Mouse (Mus musculus) heart, embryonic 15.5 days (tissue): ENCODE measurements around the gene Metrnl. TPM values are rescaled to one million over a fixed set of nuclear protein-coding genes. Genes with fewer than 3 reads are reported as not detected.
A peak's percentile ranks its signal among the peaks of the same experiment; 100 is the strongest.
"Not testable (repeated sequence)": the region's sequence is repeated elsewhere in the genome, so short reads cannot be mapped to it uniquely, and the experiment has no call there.

Experiments
- ATAC-seq: fragments of 200-750 bp; cut with Nextera tagmentation; replicated peaks from 2 replicates; pipeline ENCODE4 v1.8.0; 2017; ENCODE audit warnings: low read depth, moderate TSS enrichment; ENCODE audit not compliant: insufficient number of reproducible peaks, insufficient read depth, low FRiP score
- H3K27ac ChIP-seq: fragments of 300-500 bp; sonication (generic); 2 replicates; pipeline ENCODE4 v1.5.1; 2015; ENCODE audit warnings: mild to moderate bottlenecking, inconsistent platforms
- H3K27me3 ChIP-seq: fragments of 300-500 bp; sonication (generic); 2 replicates; pipeline ENCODE4 v1.6.1; 2015; ENCODE audit warnings: inconsistent platforms
- H3K36me3 ChIP-seq: fragments of 300-500 bp; sonication (generic); 2 replicates; pipeline ENCODE4 v1.6.1; 2015; ENCODE audit warnings: mild to moderate bottlenecking, inconsistent platforms
- H3K4me1 ChIP-seq: fragments of 300-500 bp; sonication (generic); replicated peaks from 2 replicates; pipeline ENCODE4 v1.6.1; 2015; ENCODE audit warnings: inconsistent platforms
- H3K4me2 ChIP-seq: fragments of 300-500 bp; sonication (generic); 2 replicates; pipeline ENCODE4 v1.6.1; 2015; ENCODE audit warnings: inconsistent platforms, mild to moderate bottlenecking, moderate library complexity
- H3K4me3 ChIP-seq: fragments of 300-500 bp; sonication (generic); 2 replicates; pipeline ENCODE4 v1.5.1; 2015; ENCODE audit warnings: mild to moderate bottlenecking, inconsistent platforms
- H3K9ac ChIP-seq: fragments of 300-500 bp; sonication (generic); 2 replicates; pipeline ENCODE4 v1.6.1; 2015; ENCODE audit warnings: mild to moderate bottlenecking, inconsistent platforms
- H3K9me3 ChIP-seq: fragments of 300-500 bp; sonication (generic); replicated peaks from 2 replicates; pipeline ENCODE4 v1.6.1; 2016; ENCODE audit warnings: inconsistent platforms
- WGBS: fragments of 180-500 bp; shearing (Covaris S2); methylation state at CpG from one replicate; pipeline ENCODE4 v1.1.7; 2015; ENCODE audit warnings: mixed read lengths; 5-methylcytosine and 5-hydroxymethylcytosine counted together
- polyA plus RNA-seq: library from polyadenylated mRNA; unstranded; fragments of >200 nt; fragmentation: Nextera tagmentation; extraction: Ambion mirVana; gene quantifications from 2 replicates; pipeline ENCODE4 v1.2.1, GENCODE M21; 2015

Metrnl gene
- 19.5 and 25.5 TPM in 2 replicates for polyA plus RNA-seq

DNA sequence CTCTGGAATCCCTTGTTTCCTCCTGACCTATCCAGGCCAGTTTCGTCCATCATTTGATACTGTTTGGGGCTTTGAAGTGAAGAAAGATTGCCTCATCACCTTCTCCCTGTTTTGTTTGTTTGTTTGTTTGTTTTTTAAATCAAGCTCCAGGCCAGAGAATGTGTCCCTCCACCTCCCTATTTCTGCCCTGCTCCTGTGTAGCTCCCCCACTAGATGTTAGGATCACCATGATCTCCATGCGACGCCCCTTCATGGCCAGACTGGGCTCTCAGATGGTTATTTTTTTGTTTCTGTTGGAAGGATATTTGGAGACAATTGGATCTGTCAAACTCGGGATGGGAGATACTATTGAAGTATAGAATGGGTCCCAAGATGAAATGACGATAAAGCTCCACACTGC lies at the start of gene Metrnl:
Gene Metrnl (plus strand): TSS at position 301 of the 400 bp plus-strand sequence.
- peak within 1 kb of the TSS; percentile 95 for H3K4me2 ChIP-seq
- H3K27me3 ChIP-seq: peaks cover 3% of the 10 kb centered on the region; the same call in 1 of the 2 replicates
- peaks cover 19% of the 10 kb centered on the region for H3K4me1 ChIP-seq
- H3K4me3 ChIP-seq: peak within 1 kb of the TSS; percentile 90
- no peaks in the 10 kb centered on the region for H3K36me3 ChIP-seq
- H3K9me3 ChIP-seq: no peaks in the 10 kb centered on the region
- ATAC-seq: no peak
- H3K27ac ChIP-seq: peak within 1 kb of the TSS; percentile 86
- H3K9ac ChIP-seq: peak within 1 kb of the TSS; percentile 79
- WGBS: 87% methylated on average over 5 of the region's 5 CpGs

- 93% methylated on average over 9 of the region's 9 CpGs for WGBS
- Histone ChIP-seq H3K36me3 (no peaks in the 10 kb centered on the region; the same call in 1 of the 2 replicates), H3K27me3 (no peaks in the 10 kb centered on the region), H3K9ac (no peak overlapping the region), H3K4me3 (no peak overlapping the region), H3K9me3 (no peaks in the 10 kb centered on the region), H3K4me1 (0 out of 2 replicates have a peak, but pooled peaks cover 2% of the 10 kb centered on the region), H3K27ac (no peak overlapping the region), H3K4me2 (no peak overlapping the region)
- no peak for ATAC-seq
Observed at GRCm38 (mm10) chr11:121651556-121651955, 49.8 kb upstream of the Metrnl start.

DNA sequence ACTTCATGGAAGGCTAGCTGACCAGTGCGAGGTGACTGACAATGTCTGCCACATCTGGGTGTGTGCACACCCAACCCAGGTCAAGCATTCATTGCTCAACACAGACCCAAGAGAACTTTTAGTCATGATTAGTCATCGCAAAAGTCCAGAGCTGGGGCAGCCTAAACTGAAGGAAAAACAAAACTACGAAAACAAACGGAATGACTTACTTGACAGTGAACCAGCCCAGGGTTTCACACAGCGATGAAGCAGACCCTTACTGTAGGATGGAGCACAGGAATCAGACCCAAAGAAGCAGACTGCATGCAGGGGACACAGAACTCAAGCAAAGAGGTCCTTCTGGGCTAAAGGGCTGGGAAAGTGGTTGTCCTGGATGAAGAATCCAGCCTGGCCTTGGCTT lies 49.4 kb upstream of the Metrnl start:
- Histone ChIP-seq H3K4me3 (no peak overlapping the region), H3K4me1 (0 out of 2 replicates have a peak, but pooled peaks cover 2% of the 10 kb centered on the region), H3K27me3 (no peaks in the 10 kb centered on the region), H3K9ac (no peak overlapping the region), H3K27ac (no peak overlapping the region), H3K9me3 (no peaks in the 10 kb centered on the region), H3K36me3 (no peaks in the 10 kb centered on the region; the same call in 1 of the 2 replicates), H3K4me2 (no peak overlapping the region)
- no peak for ATAC-seq
- 92% methylated on average over 5 of the region's 5 CpGs for WGBS

DNA sequence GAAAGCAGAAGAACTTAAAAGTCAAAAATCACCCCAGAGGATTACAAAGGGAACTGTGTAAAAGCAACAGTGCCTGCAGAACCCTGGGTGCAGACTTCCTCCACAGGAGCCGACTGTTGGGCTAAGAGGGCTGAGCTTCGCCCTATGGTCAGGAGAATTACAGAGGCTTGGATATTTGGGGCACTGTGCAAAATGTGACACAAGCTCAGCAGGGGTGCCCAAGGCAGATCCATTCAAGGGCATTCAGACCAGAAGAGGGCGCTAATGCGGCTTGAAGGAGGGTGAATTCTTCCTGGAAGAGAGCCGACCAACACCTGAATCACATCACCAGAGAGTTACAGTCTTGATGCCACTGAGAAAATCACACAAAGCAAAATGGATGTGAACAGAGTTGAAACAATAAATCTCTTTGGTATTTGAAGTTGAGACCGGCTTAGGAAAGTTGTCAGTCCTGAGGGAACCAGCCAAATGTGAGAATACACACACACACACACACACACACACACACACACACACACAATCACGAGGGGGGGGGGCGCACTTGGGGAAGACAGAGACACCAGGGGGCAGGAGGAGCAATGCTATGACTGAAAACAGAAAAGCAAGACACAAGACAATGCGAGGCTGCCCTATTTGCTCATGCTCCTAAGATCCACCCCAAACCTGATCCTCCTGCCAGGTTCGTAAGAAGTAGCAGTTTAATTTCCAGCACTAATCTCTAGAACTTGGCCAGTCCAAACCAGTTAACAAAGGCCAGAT lies 48.6 kb upstream of the Metrnl start:
- H3K4me3 ChIP-seq: no peak overlapping the region

GRCm38 (mm10) chr11:121653631-121654030 lies 47.7 kb upstream of the Metrnl start:
- H3K4me1 ChIP-seq: no peaks in the 10 kb centered on the region
- no peaks in the 10 kb centered on the region for H3K9me3 ChIP-seq
- H3K27ac ChIP-seq: no peak overlapping the region
- H3K4me2 ChIP-seq: no peak overlapping the region
- H3K9ac ChIP-seq: no peak overlapping the region
- no peak for ATAC-seq
- no peaks in the 10 kb centered on the region for H3K27me3 ChIP-seq
- H3K4me3 ChIP-seq: no peak overlapping the region
- H3K36me3 ChIP-seq: no peaks in the 10 kb centered on the region; the same call in 1 of the 2 replicates
- WGBS: 86% methylated on average over 4 of the region's 4 CpGs

More for the DNA sequence above, 48.6 kb upstream of the Metrnl start:
- Histone ChIP-seq H3K27me3 (no peaks in the 10 kb centered on the region), H3K9me3 (no peaks in the 10 kb centered on the region), H3K36me3 (no peaks in the 10 kb centered on the region; the same call in 1 of the 2 replicates), H3K4me1 (no peaks in the 10 kb centered on the region), H3K27ac (no peak overlapping the region), H3K9ac (no peak overlapping the region), H3K4me2 (no peak overlapping the region)
- ATAC-seq: no peak
- 56% methylated on average over 10 of the region's 10 CpGs for WGBS

DNA sequence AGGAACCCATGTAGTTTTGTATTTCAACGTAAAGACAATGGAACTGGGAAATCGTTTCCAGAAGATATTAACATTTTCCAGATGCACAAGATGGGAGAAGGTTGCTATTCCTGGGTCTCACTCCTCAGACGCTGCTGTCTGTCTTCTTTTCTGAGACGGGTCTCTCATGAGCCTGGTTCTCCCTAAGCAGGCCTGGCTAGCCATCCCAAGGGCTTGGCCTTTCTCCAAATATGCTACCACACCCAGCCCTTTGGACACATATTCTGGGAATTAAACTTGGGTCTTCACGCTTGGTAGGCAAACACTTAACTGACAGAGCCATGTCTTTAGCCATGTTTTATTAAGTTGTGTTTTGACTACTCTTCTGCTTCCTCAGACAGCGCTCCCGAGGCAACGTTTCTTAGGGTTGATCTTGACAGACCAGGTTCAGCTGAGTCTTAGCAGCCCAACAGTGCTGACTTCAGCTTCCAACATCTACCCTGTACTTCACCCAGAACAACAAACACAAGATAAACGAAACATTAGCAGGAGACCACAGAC lies 46.9 kb upstream of the Metrnl start:
- no peak overlapping the region for H3K4me3 ChIP-seq
- no peak overlapping the region for H3K9ac ChIP-seq
- ATAC-seq: no peak
- no peaks in the 10 kb centered on the region for H3K36me3 ChIP-seq
- no peak overlapping the region for H3K27ac ChIP-seq
- H3K4me2 ChIP-seq: no peak overlapping the region
- WGBS: 66% methylated on average over 9 of the region's 9 CpGs
- no peaks in the 10 kb centered on the region for H3K4me1 ChIP-seq
- no peaks in the 10 kb centered on the region for H3K9me3 ChIP-seq
- H3K27me3 ChIP-seq: no peaks in the 10 kb centered on the region

- Histone ChIP-seq H3K27ac (no peak overlapping the region), H3K36me3 (no peaks in the 10 kb centered on the region), H3K4me3 (no peak overlapping the region), H3K9me3 (no peaks in the 10 kb centered on the region), H3K4me2 (no peak overlapping the region), H3K4me1 (no peaks in the 10 kb centered on the region), H3K9ac (no peak overlapping the region), H3K27me3 (no peaks in the 10 kb centered on the region)
- WGBS: 59% methylated on average over 6 of the region's 6 CpGs
- no peak for ATAC-seq
Observed at GRCm38 (mm10) chr11:121655166-121655806, 46.1 kb upstream of the Metrnl start.

DNA sequence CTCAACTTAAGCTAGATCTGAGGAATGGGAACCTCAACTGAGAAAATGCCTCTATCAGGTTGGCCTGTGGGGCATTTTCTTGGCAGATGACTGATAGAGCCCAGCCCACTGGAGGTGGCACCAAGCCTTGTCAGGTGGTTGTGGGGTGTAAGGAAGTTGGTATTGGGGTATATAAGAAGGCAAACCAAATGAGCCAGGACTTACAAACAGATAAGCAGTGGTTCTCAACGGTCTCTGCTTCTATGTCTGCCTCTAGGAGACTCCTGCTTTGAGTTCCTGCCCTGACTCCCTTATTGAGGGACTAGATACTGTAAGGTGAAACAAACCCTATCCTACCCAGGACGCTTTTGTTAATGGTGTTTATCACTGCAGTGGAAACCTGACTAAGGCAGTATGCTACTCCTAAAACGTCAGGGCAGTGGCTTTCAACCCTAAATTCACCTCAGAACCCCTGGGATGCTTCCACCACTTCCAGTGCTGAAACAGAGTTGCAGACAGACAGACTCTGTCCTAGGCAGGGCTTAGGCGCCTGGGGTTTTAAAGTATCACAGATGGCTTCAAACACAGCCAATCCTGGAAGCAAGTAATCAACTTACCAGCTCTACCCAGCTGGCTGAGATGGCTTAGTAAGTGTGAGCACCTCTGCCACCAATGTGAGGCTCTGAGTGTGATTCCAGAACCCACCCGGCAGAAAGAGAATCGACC lies 45.4 kb upstream of the Metrnl start:
- Histone ChIP-seq H3K9ac (no peak overlapping the region), H3K36me3 (no peaks in the 10 kb centered on the region), H3K4me3 (no peak overlapping the region), H3K27ac (no peak overlapping the region), H3K9me3 (no peaks in the 10 kb centered on the region), H3K27me3 (no peaks in the 10 kb centered on the region), H3K4me2 (no peak overlapping the region), H3K4me1 (no peaks in the 10 kb centered on the region)
- WGBS: 75% methylated on average over 6 of the region's 6 CpGs
- ATAC-seq: no peak

DNA sequence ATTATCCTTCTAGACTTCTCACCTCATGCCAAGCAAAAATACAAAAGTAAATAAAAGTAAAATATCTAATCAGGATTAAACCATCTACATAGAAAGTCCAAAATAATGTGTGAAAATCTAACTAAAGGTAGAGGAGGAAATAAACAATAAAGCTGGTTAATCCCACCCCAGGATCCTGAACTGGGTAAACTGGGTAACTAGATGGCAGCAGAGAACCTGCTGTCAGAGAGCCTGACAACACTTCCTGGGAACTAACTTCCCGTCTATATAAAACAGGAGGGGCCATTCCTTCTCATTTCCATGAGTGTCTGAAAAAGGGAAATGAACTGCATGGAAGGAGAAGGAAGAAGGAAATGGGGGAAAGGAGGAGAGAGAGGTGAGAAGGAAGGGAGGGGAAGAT lies 43.2 kb upstream of the Metrnl start:
- no peaks in the 10 kb centered on the region for H3K4me1 ChIP-seq
- H3K36me3 ChIP-seq: no peaks in the 10 kb centered on the region
- no peak overlapping the region for H3K9ac ChIP-seq
- 35% methylated on average over 1 of the region's 1 CpGs for WGBS
- no peaks in the 10 kb centered on the region for H3K9me3 ChIP-seq
- H3K27ac ChIP-seq: no peak overlapping the region
- no peak for ATAC-seq
- H3K4me3 ChIP-seq: no peak overlapping the region
- no peaks in the 10 kb centered on the region for H3K27me3 ChIP-seq
- no peak overlapping the region for H3K4me2 ChIP-seq

- not testable (repeated sequence) for H3K27me3 ChIP-seq, H3K27ac ChIP-seq, H3K4me1 ChIP-seq, H3K4me2 ChIP-seq, H3K36me3 ChIP-seq, H3K9me3 ChIP-seq, H3K9ac ChIP-seq, H3K4me3 ChIP-seq, ATAC-seq
- 92% methylated on average over 2 of the region's 2 CpGs for WGBS
Observed at GRCm38 (mm10) chr11:121660604-121661003, 40.7 kb upstream of the Metrnl start.

DNA sequence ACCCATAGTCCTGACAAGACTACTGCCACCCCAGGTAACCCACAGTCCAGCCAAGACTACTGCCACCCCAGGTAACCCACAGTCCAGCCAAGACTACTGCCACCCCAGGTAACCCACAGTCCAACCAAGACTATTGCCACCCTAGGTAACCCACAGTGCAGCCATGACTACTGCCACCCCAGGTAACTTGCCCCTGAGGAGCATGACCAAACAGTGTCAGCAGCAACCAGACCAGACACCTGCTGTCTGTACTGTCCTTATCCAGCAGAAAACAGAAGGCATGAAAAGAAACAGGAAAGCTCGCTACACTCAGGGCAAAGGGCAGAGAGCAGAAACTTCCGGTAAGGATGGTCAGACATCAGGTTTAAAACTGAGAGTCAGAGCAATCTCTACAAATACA lies 40.2 kb upstream of the Metrnl start:
- H3K27me3 ChIP-seq: no peaks in the 10 kb centered on the region
- no peaks in the 10 kb centered on the region for H3K4me1 ChIP-seq
- ATAC-seq: no peak
- no peak overlapping the region for H3K9ac ChIP-seq
- H3K4me2 ChIP-seq: no peak overlapping the region
- H3K4me3 ChIP-seq: no peak overlapping the region
- H3K36me3 ChIP-seq: no peaks in the 10 kb centered on the region
- no peaks in the 10 kb centered on the region for H3K9me3 ChIP-seq
- no peak overlapping the region for H3K27ac ChIP-seq
- 75% methylated on average over 2 of the region's 2 CpGs for WGBS
